Mouse (Mus musculus) stomach, postnatal 0 days (tissue): ENCODE results near the gene Fam172a.

Experiments used
- CTCF ChIP-seq: IDR thresholded peaks from 2 replicates; pipeline ENCODE4 v1.5.1; 2016; ENCODE audit warnings: antibody characterized with exemption, low read depth, mild to moderate bottlenecking, moderate library complexity
- EP300 ChIP-seq: optimal IDR thresholded peaks from 2 replicates; pipeline ENCODE3; 2016; ENCODE audit warnings: antibody characterized with exemption

DNA sequence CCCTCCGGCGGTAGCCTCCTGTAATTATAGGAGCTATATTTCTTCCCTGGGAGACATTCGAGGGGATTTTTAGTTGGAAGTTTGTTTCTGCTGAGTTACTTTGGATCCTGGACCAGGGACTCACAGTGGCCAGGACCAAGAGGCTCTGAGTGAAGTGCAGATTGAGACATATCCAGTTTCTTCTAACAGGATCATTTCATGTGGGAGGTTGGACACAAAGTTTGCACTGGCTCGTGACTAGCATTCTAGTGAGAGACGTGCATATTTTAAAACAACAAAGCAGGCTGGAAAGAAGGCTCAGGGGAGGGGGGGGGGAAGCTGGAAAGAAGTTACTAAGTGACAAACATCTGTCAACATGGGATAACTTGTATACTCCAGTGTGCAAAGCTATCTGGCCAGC, 481.2 kb downstream of the Fam172a start:
- TF ChIP-seq CTCF (no peak), EP300 (no peak)
